ENCODE assay signal across 13 mouse cellular contexts in genomic region chr4:152222111-152222510, GRCm38 (mm10). TPM values are rescaled to one million over a fixed set of nuclear protein-coding genes. Genes with fewer than 3 reads are reported as not detected.
DNase-seq lines count a peak whose midpoint lies in the region; ATAC-seq and TF ChIP-seq lines count a peak whose summit lies in the region.
"Had no signal": no experiment of that assay in that cellular context is flagged by ENCODE, and none has a peak within 500 bp of the region (broad histone marks: within the 10 kb centered on the region; RNA-seq: fewer than 3 reads in every experiment).

No protein-coding gene starts in this region.

- H3K36me3 ChIP-seq in forebrain, embryonic 10.5 days (replicated peaks), result peaks cover 52% of the 10 kb centered on the region
- no peaks in the 10 kb centered on the region; the same call in 1 of the 2 replicates for H3K36me3 ChIP-seq in forebrain, embryonic 11.5 days (ENCODE audit: control insufficient read depth, insufficient read depth, low read length)
- no peaks in the 10 kb centered on the region for H3K36me3 ChIP-seq in lung, postnatal 0 days (ENCODE audit: insufficient read depth, low read length)
- no peaks in the 10 kb centered on the region for H3K36me3 ChIP-seq in hindbrain, postnatal 0 days (ENCODE audit: insufficient read depth, low read length)
- peaks cover 28% of the 10 kb centered on the region for H3K36me3 ChIP-seq in neural tube, embryonic 13.5 days

- no peak for DNase-seq in forebrain, embryonic 10.5 days (ENCODE audit: extremely low spot score, low spot score)
- DNase-seq in forebrain, embryonic 11.5 days (ENCODE audit: low spot score), result no peak
- DNase-seq in lung, postnatal 0 days (ENCODE audit: low spot score), result no peak
- no peak for DNase-seq in lung, adult 18-20 months
- no peak for DNase-seq in hindbrain, postnatal 0 days (ENCODE audit: low spot score)
- DNase-seq in left cerebral cortex, adult 8-10 months (ENCODE audit: low spot score in 2 of 2), result no peak
- DNase-seq: adrenal gland, postnatal 25 days; thymus, postnatal 4 days had no signal

- peaks cover 45% of the 10 kb centered on the region for H3K27me3 ChIP-seq in forebrain, embryonic 10.5 days (ENCODE audit: poor library complexity, severe bottlenecking)
- peaks cover 2% of the 10 kb centered on the region; the same call in 1 of the 2 replicates for H3K27me3 ChIP-seq in forebrain, embryonic 11.5 days (ENCODE audit: control insufficient read depth, insufficient read depth, low read length)
- H3K27me3 ChIP-seq in lung, postnatal 0 days (replicated peaks; ENCODE audit: insufficient read depth, low read length), result no peaks in the 10 kb centered on the region
- H3K27me3 ChIP-seq in hindbrain, postnatal 0 days (ENCODE audit: insufficient read depth, low read length), result no peaks in the 10 kb centered on the region
- H3K27me3 ChIP-seq in neural tube, embryonic 13.5 days, result peaks cover 49% of the 10 kb centered on the region
- H3K27me3 ChIP-seq: Patski had no signal

- no peak overlapping the region for H3K9ac ChIP-seq in forebrain, embryonic 11.5 days (ENCODE audit: low read length)
- H3K9ac ChIP-seq in lung, postnatal 0 days (replicated peaks; ENCODE audit: low read depth), result no peak overlapping the region
- H3K9ac ChIP-seq in hindbrain, postnatal 0 days (replicated peaks; ENCODE audit: low read length), result no peak overlapping the region
- H3K9ac ChIP-seq in neural tube, embryonic 13.5 days, result no peak overlapping the region
- H3K9ac ChIP-seq: liver, embryonic 14.5 days had no signal

- H3K9me3 ChIP-seq in forebrain, embryonic 10.5 days, result no peaks in the 10 kb centered on the region
- no peaks in the 10 kb centered on the region for H3K9me3 ChIP-seq in forebrain, embryonic 11.5 days (ENCODE audit: control insufficient read depth, low read length)
- H3K9me3 ChIP-seq in lung, postnatal 0 days (ENCODE audit: low read length), result no peaks in the 10 kb centered on the region
- no peaks in the 10 kb centered on the region for H3K9me3 ChIP-seq in hindbrain, postnatal 0 days (ENCODE audit: low read length)
- no peaks in the 10 kb centered on the region for H3K9me3 ChIP-seq in neural tube, embryonic 13.5 days

- H3K4me2 ChIP-seq in forebrain, embryonic 11.5 days (ENCODE audit: low read depth, low read length, severe bottlenecking), result no peak overlapping the region
- H3K4me2 ChIP-seq in lung, postnatal 0 days (replicated peaks; ENCODE audit: low read depth, low read length), result no peak overlapping the region
- H3K4me2 ChIP-seq in hindbrain, postnatal 0 days (ENCODE audit: low read depth, low read length), result no peak overlapping the region
- peak overlapping the region; percentile 7; the same call in 1 of the 2 replicates for H3K4me2 ChIP-seq in neural tube, embryonic 13.5 days

- WGBS in forebrain, embryonic 10.5 days, result 88% methylated on average over 6 of the region's 6 CpGs
- WGBS in forebrain, embryonic 11.5 days, result 93% methylated on average over 6 of the region's 6 CpGs
- 78% methylated on average over 6 of the region's 6 CpGs for WGBS in lung, postnatal 0 days
- WGBS in hindbrain, postnatal 0 days, result 73% methylated on average over 6 of the region's 6 CpGs
- 89% methylated on average over 6 of the region's 6 CpGs for WGBS in neural tube, embryonic 13.5 days

- H3K27ac ChIP-seq in forebrain, embryonic 10.5 days, result 0 out of 2 replicates have a peak overlapping the region, but pooled peaks have one; percentile 46
- no peak overlapping the region for H3K27ac ChIP-seq in forebrain, embryonic 11.5 days (ENCODE audit: low read depth, low read length)
- H3K27ac ChIP-seq in lung, postnatal 0 days (ENCODE audit: low read length), result 0 out of 2 replicates have a peak overlapping the region, but pooled peaks have one; percentile 14
- H3K27ac ChIP-seq in hindbrain, postnatal 0 days, result peak overlapping the region; percentile 84; the same call in 1 of the 2 replicates
- peak overlapping the region; percentile 82 for H3K27ac ChIP-seq in neural tube, embryonic 13.5 days (replicated peaks)
- H3K27ac ChIP-seq: liver, embryonic 14.5 days had no signal

- peaks cover 27% of the 10 kb centered on the region for H3K4me1 ChIP-seq in forebrain, embryonic 10.5 days
- peaks cover 15% of the 10 kb centered on the region for H3K4me1 ChIP-seq in forebrain, embryonic 11.5 days (replicated peaks; ENCODE audit: control insufficient read depth, insufficient read depth, low read length)
- peaks cover 7% of the 10 kb centered on the region; the same call in 1 of the 2 replicates for H3K4me1 ChIP-seq in lung, postnatal 0 days (ENCODE audit: insufficient read depth, low read depth, low read length)
- peaks cover 30% of the 10 kb centered on the region for H3K4me1 ChIP-seq in hindbrain, postnatal 0 days (ENCODE audit: insufficient read depth, low read length)
- peaks cover 21% of the 10 kb centered on the region for H3K4me1 ChIP-seq in neural tube, embryonic 13.5 days (replicated peaks)

- H3K4me3 ChIP-seq in forebrain, embryonic 10.5 days, result no peak overlapping the region
- H3K4me3 ChIP-seq in forebrain, embryonic 11.5 days (ENCODE audit: low read depth, low read length), result no peak overlapping the region
- no peak overlapping the region for H3K4me3 ChIP-seq in lung, postnatal 0 days (ENCODE audit: low read depth, low read length)
- H3K4me3 ChIP-seq in hindbrain, postnatal 0 days (ENCODE audit: low read length), result no peak overlapping the region
- no peak overlapping the region for H3K4me3 ChIP-seq in neural tube, embryonic 13.5 days
- H3K4me3 ChIP-seq: erythroblast, embryonic 14.5 days had no signal

- TF ChIP-seq CTCF in lung, postnatal 0 days (IDR thresholded peaks at IDR 0.05), result no peak
- TF ChIP-seq CTCF in hindbrain, postnatal 0 days (IDR thresholded peaks at IDR 0.05; ENCODE audit: low read depth), result no peak

- no peak for TF ChIP-seq EP300 in lung, postnatal 0 days (IDR thresholded peaks at IDR 0.05)

- no peak for ATAC-seq in forebrain, embryonic 11.5 days (replicated peaks; ENCODE audit: low FRiP score)
- ATAC-seq in lung, postnatal 0 days, result no peak
- no peak for ATAC-seq in hindbrain, postnatal 0 days
- ATAC-seq in neural tube, embryonic 13.5 days (ENCODE audit: low read depth), result no peak
- ATAC-seq in CD4-positive, CD25-positive, alpha-beta regulatory T cell, adult 4 months, result no peak

RNA-seq across cellular contexts. Expression of gene Acot7, which starts 44.2 kb away (rescaled TPM):
- 61.0 and 64.4 TPM in 2 replicates for polyA plus RNA-seq in forebrain, embryonic 10.5 days (2016; fragmentation: Nextera tagmentation; extraction: Ambion mirVana)
- polyA plus RNA-seq in forebrain, embryonic 11.5 days (2014; fragmentation: Nextera tagmentation; extraction: Ambion mirVana), result 75.1 and 77.8 TPM in 2 replicates
- polyA plus RNA-seq in lung, postnatal 0 days (2015; fragmentation: Nextera tagmentation; extraction: Ambion mirVana), result 59.2 and 63.4 TPM in 2 replicates
- 249 and 259 TPM in 2 replicates for total RNA-seq in hindbrain, postnatal 0 days (2014; rRNA removed)
- 455 and 488 TPM in 2 replicates for polyA plus RNA-seq in hindbrain, postnatal 0 days (2015; fragmentation: Nextera tagmentation; extraction: Ambion mirVana)
- 316 and 346 TPM in 2 replicates for polyA plus RNA-seq in neural tube, embryonic 13.5 days (2015; fragmentation: Nextera tagmentation; extraction: Ambion mirVana)
- 100 to 1,000 TPM; 108 to 145 TPM for polyA plus RNA-seq in CD4-positive, CD25-positive, alpha-beta regulatory T cell, adult 4 months (2017; shearing (Covaris generic))
- total RNA-seq in left cerebral cortex, adult 8-10 months (2022), result 100 to 1,000 TPM; 281 to 320 (median 303) TPM

RNA-seq across cellular contexts. Expression of gene Gpr153, which starts 51.9 kb away (rescaled TPM):
- 2.5 and 3.0 TPM in 2 replicates for polyA plus RNA-seq in forebrain, embryonic 10.5 days (2016; fragmentation: Nextera tagmentation; extraction: Ambion mirVana)
- 6.1 and 6.6 TPM in 2 replicates for polyA plus RNA-seq in forebrain, embryonic 11.5 days (2014; fragmentation: Nextera tagmentation; extraction: Ambion mirVana)
- 11.1 and 12.3 TPM in 2 replicates for polyA plus RNA-seq in lung, postnatal 0 days (2015; fragmentation: Nextera tagmentation; extraction: Ambion mirVana)
- 167 and 170 TPM in 2 replicates for total RNA-seq in hindbrain, postnatal 0 days (2014; rRNA removed)
- 17.1 and 19.0 TPM in 2 replicates for polyA plus RNA-seq in hindbrain, postnatal 0 days (2015; fragmentation: Nextera tagmentation; extraction: Ambion mirVana)
- polyA plus RNA-seq in neural tube, embryonic 13.5 days (2015; fragmentation: Nextera tagmentation; extraction: Ambion mirVana), result 10.7 and 11.8 TPM in 2 replicates
- under 1 TPM in 1 of 2 experiments, not detected in 1; 0.13 TPM for polyA plus RNA-seq in CD4-positive, CD25-positive, alpha-beta regulatory T cell, adult 4 months (2017; shearing (Covaris generic))
- 10 to 100 TPM; 27.5 to 40.2 (median 31.6) TPM for total RNA-seq in left cerebral cortex, adult 8-10 months (2022)
- polyA plus RNA-seq: erythroblast, embryonic 14.5 days had no signal
